Mouse (Mus musculus) hindlimb bud, embryonic 11.5 days (tissue): ENCODE results near the gene Adam12.

Experiments
- DNase-seq: peaks from one replicate; pipeline ENCODE4 v3.0.0-alpha.2; 2012; ENCODE audit warnings: low read depth, low spot score; ENCODE audit errors: extremely low spot score

Adam12 gene

DNA sequence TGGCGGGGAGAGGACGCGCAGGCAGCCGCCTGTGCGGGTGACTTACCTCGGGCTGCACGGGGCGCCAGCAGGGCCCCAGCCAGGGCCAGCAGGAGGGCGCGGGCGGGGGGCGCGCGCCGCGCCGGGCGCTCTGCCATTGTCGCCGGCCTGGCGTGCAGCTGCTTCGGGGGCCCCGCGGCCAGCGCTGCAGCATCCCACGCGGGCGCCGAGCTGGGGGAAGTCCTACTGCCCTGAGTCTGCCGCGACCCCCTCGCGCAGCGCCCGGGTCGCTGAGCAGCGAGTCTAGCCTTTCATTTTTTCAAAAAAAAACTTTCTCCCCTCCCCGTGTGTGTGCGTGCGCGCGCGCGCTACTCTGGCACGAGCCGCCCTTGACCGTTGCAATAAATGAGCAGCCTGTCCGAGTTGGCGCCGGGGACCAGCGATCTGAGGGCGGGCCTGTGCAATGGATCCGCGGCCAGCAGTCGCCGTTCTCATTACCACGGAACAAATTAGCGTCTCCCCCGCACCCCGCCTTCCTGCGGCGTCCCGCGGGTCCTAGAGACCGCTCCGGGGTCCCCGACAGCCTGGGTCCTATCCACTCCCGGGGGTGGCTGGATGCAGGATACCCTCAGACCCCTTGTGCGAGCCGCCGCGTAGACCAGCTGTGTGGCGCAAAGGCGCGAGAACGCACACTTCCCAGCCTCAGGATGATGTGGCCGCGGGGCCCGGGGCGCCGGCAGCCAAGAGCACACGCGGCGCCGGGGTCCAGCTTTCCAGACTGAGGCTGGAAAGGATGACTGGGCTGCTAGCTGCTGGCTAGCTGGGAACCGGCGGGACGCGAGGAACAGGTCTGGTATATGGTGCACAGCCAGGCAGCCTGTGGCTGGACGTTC, 7.0 kb downstream of the Adam12 start:
- no peak for DNase-seq

DNA sequence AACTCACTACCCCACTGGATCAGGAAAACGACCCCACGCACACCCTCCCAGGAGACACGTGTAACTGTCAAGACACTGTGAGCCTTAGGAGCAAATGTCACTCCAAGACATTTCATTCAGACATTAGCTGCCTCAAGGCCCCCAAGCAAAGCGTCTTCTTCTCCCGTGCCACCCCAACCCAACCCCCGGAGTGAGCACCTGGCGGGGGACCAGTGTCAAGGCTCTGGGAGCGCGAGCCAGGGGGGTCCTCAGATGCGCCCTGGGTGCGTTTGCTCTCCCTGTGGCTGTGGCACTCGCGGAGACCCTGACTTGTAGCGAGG, 7.6 kb downstream of the Adam12 start:
- no peak for DNase-seq

DNA sequence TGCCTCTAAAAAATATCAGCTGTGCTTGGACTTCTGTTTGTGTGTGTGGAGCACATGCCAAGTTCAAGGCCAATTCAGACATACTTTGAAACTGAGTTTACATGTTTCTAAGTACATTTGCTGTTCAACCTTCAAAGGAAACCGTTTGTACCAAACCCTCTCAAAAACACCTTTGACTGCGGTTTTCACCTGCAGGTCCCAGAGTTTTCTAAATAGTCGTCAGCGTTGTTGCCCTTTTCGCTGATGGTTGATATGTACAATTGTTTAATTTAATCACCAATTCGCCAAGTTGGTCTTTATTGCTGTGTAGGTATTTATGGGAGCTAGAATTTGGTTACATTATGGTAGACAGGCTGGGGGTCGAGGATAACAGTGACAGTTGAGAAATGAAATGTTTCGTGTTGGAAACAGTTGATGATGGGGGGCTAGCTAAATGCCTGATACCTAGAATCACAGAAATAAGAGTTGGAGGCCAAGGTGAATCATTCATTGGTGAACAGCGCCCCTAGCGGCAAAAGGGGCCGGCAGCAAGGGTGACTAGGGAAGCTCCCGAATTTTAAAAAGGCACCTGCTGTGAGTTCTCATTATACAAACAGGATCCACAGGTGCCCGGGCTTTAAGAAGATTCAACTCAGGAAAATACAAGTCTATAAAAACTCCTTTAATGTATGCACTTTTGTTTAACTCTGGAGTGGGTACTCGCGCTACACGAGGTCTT, 8.3 kb downstream of the Adam12 start:
- DNase-seq, result no peak

DNA sequence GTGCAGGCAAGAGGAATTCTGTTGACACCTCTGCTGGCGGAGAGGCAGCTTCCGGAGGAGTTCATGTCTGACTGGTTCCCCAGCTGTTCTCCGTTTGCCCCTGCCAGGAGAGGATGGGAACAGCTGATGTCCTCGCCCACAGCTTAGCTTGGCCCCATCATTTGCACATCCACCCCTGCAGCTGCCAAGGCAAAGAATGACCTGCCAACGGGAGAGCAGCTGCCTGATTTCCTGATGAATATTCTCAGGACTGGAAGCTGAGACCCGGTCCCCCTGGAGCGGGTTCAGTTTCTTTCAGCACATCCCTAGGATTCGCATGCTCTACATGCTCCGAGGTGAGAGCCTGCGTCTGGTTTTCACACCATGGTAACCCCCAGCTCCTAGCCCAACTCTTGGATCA, 24.0 kb downstream of the Adam12 start:
- DNase-seq, result no peak

DNA sequence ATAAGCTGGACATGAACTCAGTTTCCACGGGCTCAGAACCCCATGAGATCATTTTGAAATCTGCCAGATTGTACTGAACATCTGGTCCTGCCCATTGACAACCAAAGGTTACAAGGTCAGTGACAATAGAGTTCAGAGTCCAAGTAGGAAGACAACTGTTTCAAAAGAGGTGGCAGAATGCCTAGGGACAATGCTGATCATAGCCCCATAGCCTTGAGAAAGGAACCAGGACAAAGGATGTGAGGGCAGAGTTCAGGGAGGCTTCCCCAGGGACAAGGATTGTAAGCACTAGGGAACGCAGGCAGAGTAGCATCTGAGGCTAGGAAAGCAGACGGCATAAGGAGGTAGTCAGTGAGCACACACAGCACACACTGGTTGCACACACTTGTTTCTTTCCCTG, 38.9 kb downstream of the Adam12 start:
- DNase-seq, result no peak

DNA sequence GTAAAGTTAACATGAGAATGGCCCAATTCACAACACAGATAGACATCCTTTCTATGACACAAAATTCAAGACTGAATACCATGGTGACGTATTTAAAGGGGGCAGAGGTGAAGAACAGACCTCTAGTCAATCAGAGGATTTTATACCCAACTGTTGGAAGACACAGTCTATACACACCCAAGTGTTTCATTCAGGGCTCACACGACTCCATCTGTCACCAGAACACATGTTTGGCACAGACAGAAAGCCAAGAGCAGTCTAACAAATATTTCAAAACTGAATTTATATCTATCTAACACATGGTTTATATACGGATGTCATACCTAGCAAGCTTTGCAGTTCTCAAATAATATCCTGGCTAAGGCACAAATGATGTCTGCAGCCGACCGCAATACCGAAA, 41.8 kb downstream of the Adam12 start:
- no peak for DNase-seq

DNA sequence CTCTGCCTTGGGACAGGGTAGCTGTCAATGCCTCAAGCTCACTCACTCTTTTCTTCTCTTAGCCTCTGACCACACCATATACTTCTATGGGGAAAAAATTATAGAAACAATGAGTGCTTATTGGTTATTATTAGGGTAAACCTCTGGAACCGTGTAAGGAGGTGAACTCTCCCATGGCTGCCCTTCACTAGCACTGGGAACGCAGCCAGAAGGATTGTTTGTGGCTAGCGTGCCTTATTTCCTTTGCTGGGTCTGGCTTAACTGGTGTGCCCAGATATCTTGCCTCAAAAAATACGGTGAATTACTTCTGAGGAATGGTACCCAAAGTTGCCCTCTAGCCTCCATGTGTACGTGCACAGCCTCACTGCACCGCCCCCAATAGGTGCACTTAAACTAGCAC, 43.4 kb downstream of the Adam12 start:
- no peak for DNase-seq

DNA sequence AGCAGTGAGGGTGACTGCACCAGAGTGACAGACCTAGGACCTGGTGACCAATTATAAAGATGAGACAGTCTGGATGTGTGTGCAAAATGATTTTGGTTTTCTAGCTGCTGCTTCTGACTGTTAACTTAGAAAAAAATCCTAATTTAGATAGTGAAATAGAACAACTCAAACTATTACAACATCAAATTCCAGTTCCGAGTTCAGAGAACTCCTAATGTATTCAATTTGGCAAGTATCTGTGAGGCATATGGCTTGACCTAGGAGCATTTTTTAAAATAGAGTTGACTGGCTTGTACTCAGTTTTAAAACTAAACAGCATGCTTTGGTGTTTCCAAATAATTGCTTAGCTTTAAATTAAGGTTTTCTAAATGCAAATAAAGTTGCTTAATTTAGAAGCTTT, 44.0 kb downstream of the Adam12 start:
- DNase-seq, result no peak

DNA sequence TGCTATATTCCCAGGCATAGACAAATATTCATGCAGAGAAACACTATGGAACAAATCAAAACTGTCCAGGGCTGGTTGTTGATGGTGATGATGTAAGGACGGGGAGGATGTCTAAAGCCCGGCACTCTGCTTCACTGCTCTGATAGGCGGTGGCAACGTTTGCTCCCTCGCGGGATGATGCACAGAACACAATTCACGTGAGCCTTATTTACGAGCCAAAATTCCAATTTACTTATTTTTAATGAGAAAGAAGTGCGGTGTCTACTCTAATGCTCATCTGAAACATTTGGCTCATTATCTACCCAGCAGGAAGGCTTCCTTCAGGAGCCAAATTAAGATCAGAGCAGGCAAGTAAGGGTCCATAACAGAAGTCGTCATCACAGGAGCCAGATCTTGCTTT, 45.4 kb downstream of the Adam12 start:
- DNase-seq, result no peak

DNA sequence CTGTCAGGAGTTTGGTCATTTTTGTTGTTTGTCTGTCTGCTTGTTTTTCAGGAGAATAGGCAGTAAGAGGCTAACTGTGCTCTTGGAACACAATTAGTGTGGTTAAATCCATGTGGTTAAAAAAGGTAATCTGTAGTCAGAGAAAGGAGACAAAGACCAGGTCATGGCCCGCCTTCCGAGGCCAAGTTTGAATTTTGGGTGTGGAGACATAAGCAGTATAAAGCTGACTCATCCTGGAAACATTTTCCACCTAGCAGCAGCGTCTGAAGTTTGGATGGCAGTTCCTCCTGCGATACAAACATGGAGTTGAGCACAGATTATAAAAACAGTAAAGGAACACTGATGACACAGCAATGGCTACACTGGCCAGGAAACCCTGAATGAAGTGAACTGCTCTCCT, 46.2 kb downstream of the Adam12 start:
- no peak for DNase-seq

DNA sequence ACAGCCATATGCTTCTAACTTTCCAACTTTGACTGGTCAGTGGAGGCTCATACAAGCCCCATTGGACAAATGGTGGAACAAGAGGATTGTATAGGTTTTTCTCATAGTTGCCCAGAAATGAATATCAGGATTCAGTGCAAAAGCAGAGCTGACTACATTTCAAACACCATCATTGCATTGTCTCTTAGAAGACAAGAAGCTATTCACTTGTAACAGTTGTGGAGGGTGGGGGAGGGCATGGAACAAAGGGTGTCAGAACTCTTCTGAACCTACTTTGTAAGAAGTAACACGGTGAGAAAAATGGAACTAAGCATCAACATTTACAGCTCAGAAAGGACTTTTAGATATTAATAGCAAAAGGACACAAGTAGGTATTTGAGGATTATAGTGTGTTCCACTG, 50.2 kb downstream of the Adam12 start:
- no peak for DNase-seq

DNA sequence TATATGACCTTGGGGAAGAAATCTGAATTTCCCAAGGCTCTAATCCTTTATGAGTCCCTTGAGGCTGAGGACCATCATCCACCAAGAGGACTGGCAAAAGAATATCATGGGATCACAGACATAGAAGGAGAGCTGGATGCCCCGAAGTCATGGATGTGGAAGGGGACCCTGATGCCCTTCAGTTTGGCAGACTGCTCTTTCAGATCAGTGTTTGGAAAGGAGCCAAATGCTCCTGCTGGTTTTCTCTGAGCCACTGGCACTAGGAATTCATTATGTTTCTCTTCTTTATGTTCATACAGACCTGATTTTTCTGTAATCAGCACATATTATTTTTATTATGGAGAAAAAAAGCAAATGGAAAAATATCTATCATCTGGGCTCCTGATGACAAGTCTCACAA, 50.9 kb downstream of the Adam12 start:
- DNase-seq, result no peak

DNA sequence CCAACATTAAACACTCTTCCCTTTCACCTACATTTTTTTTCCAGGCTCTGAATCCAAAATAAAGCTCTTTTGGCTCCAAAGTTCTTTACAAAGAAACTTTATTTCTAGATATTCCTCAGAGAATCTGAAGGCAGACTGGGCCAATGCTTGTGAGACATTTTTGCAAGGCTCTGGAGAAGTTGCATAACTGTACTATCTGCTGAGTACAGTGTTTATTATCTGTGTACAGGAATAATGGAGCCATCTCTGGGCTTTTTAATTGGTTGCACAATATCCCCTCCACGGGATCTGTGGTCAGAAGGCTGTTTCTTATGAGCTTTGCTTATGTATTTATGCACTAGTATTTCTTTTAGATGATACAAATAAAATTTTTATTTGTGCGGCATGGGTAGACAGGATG, 54.9 kb downstream of the Adam12 start:
- DNase-seq, result no peak

DNA sequence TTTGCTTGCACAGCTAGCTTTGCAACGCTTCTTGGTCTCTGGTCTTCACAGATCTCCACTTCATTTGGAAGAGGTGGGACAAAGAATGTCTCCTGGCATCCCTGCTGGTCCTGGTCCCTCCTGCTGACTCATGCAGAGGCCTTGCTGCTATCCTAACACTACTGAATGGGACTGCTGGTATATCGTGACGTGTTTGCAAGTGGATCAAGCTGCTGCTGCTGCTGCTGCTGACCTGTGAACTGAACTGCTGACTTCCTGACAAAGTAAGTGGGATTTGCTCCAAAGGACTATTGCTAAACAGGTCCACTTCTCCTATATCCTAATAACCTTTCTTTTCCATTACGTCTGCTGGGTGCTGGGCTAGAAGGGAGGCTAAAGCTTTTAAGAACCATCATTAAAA, 56.7 kb downstream of the Adam12 start:
- DNase-seq, result no peak

DNA sequence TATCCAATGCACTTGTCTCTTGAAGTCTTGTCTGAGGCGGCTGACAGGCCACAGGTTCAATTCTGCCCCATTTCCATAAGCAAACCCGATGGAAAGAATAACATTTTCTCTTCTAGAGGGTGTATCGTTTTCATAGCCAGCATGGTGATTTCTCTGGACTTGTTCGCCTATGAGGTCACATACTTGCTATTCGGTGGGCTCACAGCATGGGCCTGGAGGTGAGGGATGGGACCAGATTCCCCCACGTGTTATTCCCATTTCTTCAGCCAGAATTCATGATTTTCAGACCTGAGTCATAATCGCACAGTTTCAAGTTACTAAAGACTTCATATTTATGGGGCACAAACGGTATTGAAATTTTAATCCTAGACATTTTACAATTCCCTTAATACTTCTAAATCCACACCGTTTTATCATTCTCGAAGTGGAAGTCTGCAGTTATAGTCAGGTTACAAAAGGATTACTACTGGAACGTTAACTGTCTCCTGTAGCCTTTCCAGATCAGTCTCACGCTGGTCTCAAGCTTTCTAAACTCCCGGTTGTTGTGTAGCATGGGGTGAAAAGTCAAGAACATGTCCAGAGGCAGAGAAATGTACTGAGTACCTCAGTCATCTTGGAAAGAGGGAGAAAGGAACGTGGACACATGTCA, 58.4 kb downstream of the Adam12 start:
- DNase-seq, result no peak

DNA sequence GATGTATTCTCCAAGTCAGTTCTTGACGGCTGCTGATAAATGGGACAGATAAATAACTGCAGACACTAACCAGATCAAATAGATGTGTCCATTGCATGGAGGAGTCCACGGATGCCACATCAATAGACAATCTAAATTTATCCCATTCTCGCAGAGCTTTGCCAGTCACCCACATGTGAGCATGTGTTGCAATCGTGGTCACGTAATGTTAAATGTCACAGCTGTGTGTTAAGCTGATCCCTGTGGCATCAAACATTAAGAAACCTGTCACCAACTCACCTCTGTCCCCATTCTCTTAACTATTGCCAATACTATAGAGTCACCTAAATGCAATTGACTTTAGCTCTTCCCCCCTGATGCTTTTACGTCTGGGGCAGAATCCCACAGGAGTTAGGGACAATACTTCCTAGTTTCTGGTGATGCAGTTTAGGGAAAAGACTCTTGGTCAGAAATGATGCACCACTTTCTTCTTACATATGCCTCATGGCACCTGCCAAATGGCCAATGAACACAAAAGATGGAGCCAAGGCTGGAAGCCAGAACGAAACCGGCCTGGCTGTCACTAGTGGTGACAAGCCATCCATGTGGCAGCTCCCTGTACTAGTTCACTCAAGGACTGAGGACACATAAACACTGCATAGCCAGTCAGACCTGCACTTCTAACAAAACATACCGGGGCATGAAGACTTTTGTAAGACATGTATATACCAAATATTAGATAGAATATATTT, 61.6 kb downstream of the Adam12 start:
- no peak for DNase-seq

DNA sequence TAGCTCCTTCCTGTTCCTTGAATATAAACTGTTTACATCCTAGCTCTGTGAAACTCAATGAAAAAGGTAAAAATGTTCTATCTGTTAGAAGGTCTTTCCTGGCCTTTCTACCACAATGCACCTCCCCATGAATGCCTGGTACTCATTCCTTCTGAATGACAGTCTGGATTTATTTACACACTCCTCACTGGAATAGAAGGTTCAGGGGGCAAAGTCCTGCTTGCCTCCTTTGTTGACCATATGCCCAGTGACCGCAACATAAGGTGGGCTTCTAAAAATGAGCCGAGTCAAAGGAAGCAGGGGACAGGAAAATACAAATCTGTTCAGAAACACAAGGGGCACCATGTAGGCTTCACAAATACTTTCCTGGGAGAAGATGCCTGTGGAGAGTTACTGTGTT, 62.2 kb downstream of the Adam12 start:
- no peak for DNase-seq

DNA sequence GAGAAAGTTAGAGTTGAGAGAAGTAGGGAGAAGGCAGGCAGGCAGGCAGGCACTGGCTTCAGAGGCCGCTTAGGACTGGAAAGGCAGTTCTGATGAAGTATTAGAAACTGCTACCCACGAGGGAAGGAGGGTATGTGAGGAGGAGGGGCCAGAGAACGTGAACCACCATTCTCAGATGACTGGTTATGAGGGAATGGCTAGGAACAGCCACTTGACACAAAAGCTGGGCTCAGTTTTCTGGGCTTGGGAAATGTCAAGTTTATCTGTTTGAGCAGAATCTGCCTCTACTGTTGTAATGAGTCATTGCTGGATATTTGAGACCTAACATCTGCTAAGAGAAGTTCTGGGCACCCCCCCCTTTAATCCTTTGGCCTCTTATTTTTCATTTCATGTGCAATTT, 64.4 kb downstream of the Adam12 start:
- DNase-seq, result no peak

DNA sequence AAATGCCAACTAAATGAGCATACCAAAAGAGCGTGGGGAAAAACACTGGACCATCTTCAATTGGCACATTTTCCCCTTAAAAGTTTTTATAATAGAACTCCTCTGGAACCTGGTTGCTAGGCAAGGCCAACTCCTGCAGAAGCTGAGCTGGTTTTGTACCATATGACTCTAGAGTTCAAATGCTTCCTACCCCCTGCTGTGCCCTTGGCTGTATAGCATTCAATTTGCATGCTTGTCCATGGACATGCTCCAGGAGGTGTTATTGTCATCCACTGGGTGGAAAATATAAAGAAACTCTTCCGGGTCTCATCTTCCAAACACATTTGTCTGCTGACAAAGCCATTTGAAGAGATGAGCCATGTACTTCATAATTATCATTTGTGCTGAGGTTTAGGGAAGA, 68.2 kb downstream of the Adam12 start:
- no peak for DNase-seq

DNA sequence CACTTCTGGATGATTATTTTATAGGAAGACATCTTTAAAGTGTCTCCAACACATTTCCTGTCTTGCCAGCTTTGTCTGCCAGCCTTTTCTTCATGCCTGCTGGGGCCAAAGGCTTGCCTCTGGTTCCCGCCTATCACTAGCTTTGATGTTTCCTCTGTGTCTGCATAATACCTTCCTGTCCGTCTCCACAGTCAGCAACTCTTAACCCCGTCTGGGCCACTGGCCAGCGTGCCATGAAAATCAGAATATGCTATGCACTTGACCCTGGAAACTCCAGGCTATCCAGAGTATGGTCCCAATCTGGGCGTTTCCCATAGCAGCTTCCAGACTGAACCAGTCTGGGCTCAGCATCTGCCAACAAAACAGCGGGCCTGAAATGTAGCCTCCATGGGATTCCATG, 69.1 kb downstream of the Adam12 start:
- DNase-seq, result no peak

DNA sequence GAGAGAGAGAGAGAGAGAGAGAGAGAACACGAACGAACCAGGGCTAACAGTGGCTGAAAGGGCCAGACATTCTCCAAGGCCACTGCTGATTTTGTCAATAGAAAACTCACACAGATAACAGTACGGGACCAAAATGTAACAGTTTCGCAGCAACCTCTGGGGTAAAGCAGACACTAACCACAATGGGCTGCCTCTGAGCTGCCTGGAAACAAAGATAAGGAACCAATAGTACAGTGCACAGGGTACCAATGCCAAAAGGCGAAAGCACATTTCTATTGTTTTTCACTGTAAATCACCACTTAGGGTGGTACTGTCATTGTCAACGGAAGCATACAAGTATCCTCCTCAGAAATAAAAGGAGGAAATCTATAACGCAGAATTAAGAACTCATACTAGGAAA, 72.3 kb downstream of the Adam12 start:
- DNase-seq, result no peak

DNA sequence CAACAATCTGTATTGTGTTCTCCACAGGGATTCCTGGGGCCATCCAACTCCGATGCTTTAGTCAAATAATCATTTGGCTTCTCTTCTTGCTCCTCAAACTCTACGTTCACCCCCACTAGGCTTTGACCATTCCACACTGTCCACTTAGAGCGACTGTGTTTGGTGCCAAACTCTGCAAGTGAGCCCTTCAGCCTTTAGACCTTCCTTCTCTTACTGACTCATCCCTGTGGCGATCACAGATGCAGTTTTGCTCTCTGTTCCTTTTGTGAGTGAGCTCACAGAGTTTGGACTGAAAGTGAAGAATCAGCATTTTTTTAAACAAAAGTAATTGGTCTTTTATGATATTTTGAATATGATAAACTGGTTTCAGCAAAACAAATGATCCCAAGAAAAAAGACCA, 80.6 kb downstream of the Adam12 start:
- DNase-seq, result no peak
